Mouse (Mus musculus) CH12.LX (cell line): Measurements from ENCODE around the gene Klk8. TPM values are rescaled to one million over a fixed set of nuclear protein-coding genes. Genes with fewer than 3 reads are reported as not detected.

Source experiments
- DNase-seq: peaks from one replicate; pipeline ENCODE4 v3.0.0-alpha.2; 2013; ENCODE audit errors: extremely low read depth
- H3K27ac ChIP-seq: 2 replicates; pipeline ENCODE4 v1.5.1; 2012; ENCODE audit warnings: low read depth, mild to moderate bottlenecking, control low read depth, moderate library complexity; ENCODE audit not compliant: insufficient read depth
- H3K27me3 ChIP-seq: replicated peaks from 2 replicates; pipeline ENCODE3; 2012; ENCODE audit warnings: inconsistent platforms
- H3K36me3 ChIP-seq, 2 experiments: replicated peaks in 1 of 2; 2 replicates each; pipeline versions ENCODE3 to v1.6.1; 2012; ENCODE audit warnings: inconsistent platforms in 1 of 2, low read length in 1 of 2, mild to moderate bottlenecking in 1 of 2, mixed read lengths in 1 of 2, moderate library complexity in 1 of 2; ENCODE audit not compliant: control insufficient read depth in 1 of 2, insufficient read depth in 1 of 2
- H3K4me1 ChIP-seq, 2 experiments: 2 replicates each; pipeline ENCODE4 v1.6.1; 2012; ENCODE audit warnings: inconsistent platforms in 1 of 2, moderate library complexity in 1 of 2; ENCODE audit not compliant: insufficient read depth in 2 of 2, control insufficient read depth in 1 of 2
- H3K4me2 ChIP-seq: 2 replicates; pipeline ENCODE4 v1.6.1; 2012; ENCODE audit warnings: low read depth, mild to moderate bottlenecking, control low read depth; ENCODE audit not compliant: poor library complexity, insufficient read depth, severe bottlenecking
- H3K4me3 ChIP-seq, 3 experiments: fragments of 150-350 bp in 1 of 3; sonication (generic) in 1 of 3; replicated peaks in 1 of 3; 2 replicates each; pipeline versions ENCODE3 to v1.5.1; 2011 to 2012; ENCODE audit warnings: low read depth in 2 of 3, low read length in 2 of 3, mild to moderate bottlenecking in 2 of 3, moderate library complexity in 2 of 3, control low read depth in 1 of 3, improper control_type of control experiment in 1 of 3, inconsistent platforms in 1 of 3, mixed read lengths in 1 of 3; ENCODE audit not compliant: poor library complexity in 1 of 3
- H3K79me2 ChIP-seq: replicated peaks from 2 replicates; pipeline ENCODE4 v1.6.1; 2012; ENCODE audit warnings: mild to moderate bottlenecking, moderate library complexity; ENCODE audit not compliant: control insufficient read depth, poor library complexity, insufficient read depth, severe bottlenecking; ENCODE audit errors: extremely low read depth
- H3K9ac ChIP-seq: 2 replicates; pipeline ENCODE4 v1.6.1; 2012; ENCODE audit warnings: low read depth, mild to moderate bottlenecking, control low read depth, moderate library complexity; ENCODE audit not compliant: insufficient read depth
- H3K9me3 ChIP-seq: replicated peaks from 2 replicates; pipeline ENCODE3; 2012; ENCODE audit warnings: low read length, inconsistent platforms, mixed read lengths
- CHD2 ChIP-seq: IDR thresholded peaks from 2 replicates; pipeline ENCODE4 v1.6.1; 2011; ENCODE audit warnings: low read length, improper control_type of control experiment
- CTCF ChIP-seq, 2 experiments: IDR thresholded peaks in 1 of 2; conservative IDR thresholded peaks in 1 of 2; 2 replicates each; pipeline ENCODE4 v1.5.1; 2011 to 2012; ENCODE audit warnings: low read depth in 2 of 2, low read length in 2 of 2, improper control_type of control experiment in 1 of 2, inconsistent platforms in 1 of 2, mild to moderate bottlenecking in 1 of 2, moderate library complexity in 1 of 2
- E2F4 ChIP-seq: IDR thresholded peaks from 2 replicates; pipeline ENCODE4 v1.6.1; 2011; ENCODE audit warnings: low read depth, low read length, improper control_type of control experiment; ENCODE audit not compliant: insufficient replicate concordance
- ELF1 ChIP-seq: IDR thresholded peaks from 2 replicates; pipeline ENCODE4 v1.6.1; 2014; ENCODE audit warnings: low read depth, mild to moderate bottlenecking, inconsistent platforms, low read length, improper control_type of control experiment
- GABPA ChIP-seq: IDR thresholded peaks from 2 replicates; pipeline ENCODE4 v1.6.1; 2012; ENCODE audit warnings: low read depth, low read length, improper control_type of control experiment, inconsistent platforms; ENCODE audit not compliant: insufficient replicate concordance
- IRF4 ChIP-seq: IDR thresholded peaks from 2 replicates; pipeline ENCODE4 v1.6.1; 2014; ENCODE audit warnings: low read depth, mild to moderate bottlenecking, inconsistent platforms, low read length, improper control_type of control experiment
- KAT2A ChIP-seq: IDR thresholded peaks from 2 replicates; pipeline ENCODE4 v1.6.1; 2012; ENCODE audit warnings: low read length, improper control_type of control experiment, inconsistent platforms; ENCODE audit not compliant: insufficient replicate concordance
- MAFK ChIP-seq: IDR thresholded peaks from 2 replicates; pipeline ENCODE4 v1.6.1; 2011; ENCODE audit warnings: low read length, improper control_type of control experiment; ENCODE audit not compliant: insufficient replicate concordance
- MXI1 ChIP-seq: IDR thresholded peaks from 2 replicates; pipeline ENCODE4 v1.6.1; 2011; ENCODE audit warnings: mild to moderate bottlenecking, low read depth, low read length, improper control_type of control experiment
- MYC ChIP-seq: IDR thresholded peaks from 2 replicates; pipeline ENCODE4 v1.6.1; 2011; ENCODE audit warnings: low read depth, mild to moderate bottlenecking, improper control_type of control experiment, low read length
- NRF1 ChIP-seq: IDR thresholded peaks from 2 replicates; pipeline ENCODE4 v1.6.1; 2014; ENCODE audit warnings: low read depth, mild to moderate bottlenecking, inconsistent platforms, low read length, improper control_type of control experiment, moderate library complexity
- PAX5 ChIP-seq: IDR thresholded peaks from 2 replicates; pipeline ENCODE4 v1.6.1; 2012; ENCODE audit warnings: low read length, inconsistent platforms, mixed read lengths
- POLR2A ChIP-seq: IDR thresholded peaks from 2 replicates; pipeline ENCODE4 v1.6.1; 2011; ENCODE audit warnings: low read depth, mild to moderate bottlenecking, improper control_type of control experiment, low read length
- SIN3A ChIP-seq: IDR thresholded peaks from 2 replicates; pipeline ENCODE4 v1.6.1; 2012; ENCODE audit warnings: low read length, improper control_type of control experiment, inconsistent platforms
- SMC3 ChIP-seq: IDR thresholded peaks from 2 replicates; pipeline ENCODE4 v1.6.1; 2011; ENCODE audit warnings: low read depth, low read length, improper control_type of control experiment
- TBP ChIP-seq: conservative IDR thresholded peaks from 2 replicates; pipeline ENCODE4 v1.6.1; 2011; ENCODE audit warnings: low read depth, low read length, improper control_type of control experiment
- TCF12 ChIP-seq: IDR thresholded peaks from 2 replicates; pipeline ENCODE4 v1.6.1; 2014; ENCODE audit warnings: low read depth, mild to moderate bottlenecking, inconsistent platforms, low read length, improper control_type of control experiment
- UBTF ChIP-seq: IDR thresholded peaks from 2 replicates; pipeline ENCODE4 v1.6.1; 2012; ENCODE audit warnings: low read depth, mild to moderate bottlenecking, inconsistent platforms, low read length, improper control_type of control experiment, moderate library complexity
- ZC3H11A ChIP-seq: IDR thresholded peaks from 2 replicates; pipeline ENCODE4 v1.6.1; 2012; ENCODE audit warnings: low read depth, mild to moderate bottlenecking, inconsistent platforms, low read length, improper control_type of control experiment
- ZKSCAN1 ChIP-seq: IDR thresholded peaks from 2 replicates; pipeline ENCODE4 v1.6.1; 2012; ENCODE audit warnings: low read depth, inconsistent platforms, low read length, improper control_type of control experiment, borderline replicate concordance
- dilution Hi-C: fragments of 300-500 bp; cut with MboI; formaldehyde crosslinking; loops from 2 replicates; pipeline ENCODE4 v1.14.3; 2020; ENCODE audit warnings: low sequenced_read_pairs; ENCODE audit not compliant: extremely low pct_unique_long_range_greater_than_20kb, extremely low pct_ligation_motif_present
- in situ Hi-C: fragments of 300-500 bp; cut with MboI; formaldehyde crosslinking; loops from 3 replicates; pipeline ENCODE4 v1.14.3; 2019; ENCODE audit warnings: low sequenced_read_pairs, low pct_ligation_motif_present, low pct_unique_long_range_greater_than_20kb, mixed read lengths
- polyA plus RNA-seq: library from polyadenylated mRNA; unstranded; fragments of >175 nt; gene quantifications from 2 replicates; pipeline ENCODE4 v1.2.1, GENCODE M21; 2012; ENCODE audit warnings: low read depth; ENCODE audit not compliant: insufficient read length
- total RNA-seq, 2 experiments: library from RNA; depleted of rRNA; stranded (reverse); fragments of 300-350 nt in 1 of 2; fragments of >200 nt in 1 of 2; gene quantifications; 2 replicates each; pipeline ENCODE4 v1.2.3; 2012 to 2014

Gene Klk8
- total and polyA plus RNA-seq, 3 experiments: 5.3 to 51.2 (median 5.5) TPM

DNA sequence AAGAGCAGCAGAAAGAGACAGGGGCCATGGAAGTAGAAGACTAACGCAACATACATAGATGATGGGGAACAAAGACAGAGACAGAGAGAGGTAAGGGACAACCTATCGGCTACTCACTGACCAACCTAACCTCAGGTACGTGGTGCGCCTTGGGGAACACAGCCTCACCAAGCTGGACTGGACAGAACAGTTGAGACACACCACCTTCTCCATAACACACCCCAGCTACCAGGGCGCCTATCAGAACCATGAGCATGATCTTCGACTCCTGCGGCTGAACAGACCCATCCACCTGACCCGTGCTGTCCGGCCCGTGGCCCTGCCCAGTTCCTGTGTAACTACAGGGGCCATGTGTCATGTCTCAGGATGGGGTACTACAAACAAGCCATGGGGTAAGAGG lies 26.7 kb upstream of the Klk8 start:
- Histone ChIP-seq H3K9ac (no peak overlapping the region), H3K4me3 (no peak overlapping the region), H3K9me3 (no peaks in the 10 kb centered on the region), H3K4me2 (no peak overlapping the region), H3K27ac (no peak overlapping the region), H3K27me3 (peaks cover 77% of the 10 kb centered on the region), H3K4me1 (no peaks in the 10 kb centered on the region), H3K36me3 (no peaks in the 10 kb centered on the region), H3K79me2 (no peaks in the 10 kb centered on the region)
- TF ChIP-seq IRF4 (no peak), ZKSCAN1 (no peak), MXI1 (no peak), MYC (no peak), KAT2A (no peak), GABPA (no peak), MAFK (no peak), PAX5 (no peak), ZC3H11A (no peak), ELF1 (no peak), CHD2 (no peak), UBTF (no peak), TCF12 (no peak), CTCF (conservative IDR thresholded peaks at IDR 0.05 in 1 of 2, IDR thresholded peaks at IDR 0.05 in 1 of 2; ENCODE audit: low read depth in 2 of 2, low read length in 2 of 2) (no peak), POLR2A (no peak), E2F4 (no peak)
- dilution Hi-C loops (no loop called here), in situ Hi-C loops (no loop called here)
- no peak for DNase-seq

GRCm38 (mm10) chr7:43771916-43772315 lies 25.5 kb upstream of the Klk8 start:
- H3K79me2 ChIP-seq: no peaks in the 10 kb centered on the region
- no peaks in the 10 kb centered on the region for H3K9me3 ChIP-seq
- TF ChIP-seq TBP (no peak), PAX5 (no peak), NRF1 (no peak), SIN3A (no peak), SMC3 (no peak)
- dilution Hi-C loops: no loop called here
- no peaks in the 10 kb centered on the region for H3K4me1 ChIP-seq
- no peaks in the 10 kb centered on the region for H3K36me3 ChIP-seq
- H3K9ac ChIP-seq: no peak overlapping the region
- DNase-seq: no peak
- no peak overlapping the region for H3K4me2 ChIP-seq
- H3K27ac ChIP-seq: no peak overlapping the region
- no peak overlapping the region for H3K4me3 ChIP-seq
- peaks cover 82% of the 10 kb centered on the region for H3K27me3 ChIP-seq
- in situ Hi-C loops: no loop called here
